Mouse (Mus musculus) liver, embryonic 11.5 days (tissue): ENCODE data around the gene Ak1. TPM values are rescaled to one million over a fixed set of nuclear protein-coding genes. Genes with fewer than 3 reads are reported as not detected.
A peak's percentile ranks its signal among the peaks of the same experiment; 100 is the strongest.

Experiments used
- ATAC-seq: fragments of 200-750 bp; cut with Nextera tagmentation; replicated peaks from 2 replicates; pipeline ENCODE4 v1.8.0; 2017; ENCODE audit warnings: moderate number of reproducible peaks, mild to moderate bottlenecking, moderate TSS enrichment, moderate library complexity; ENCODE audit not compliant: low FRiP score
- DNase-seq: peaks from one replicate; pipeline ENCODE4 v3.0.0-alpha.2; 2017; ENCODE audit warnings: low spot score
- H3K27ac ChIP-seq: fragments of 300-500 bp; sonication (generic); 2 replicates; pipeline ENCODE4 v1.5.1; 2014; ENCODE audit warnings: mild to moderate bottlenecking, low read depth, low read length, control low read depth
- H3K27me3 ChIP-seq: fragments of 300-500 bp; sonication (generic); replicated peaks from 2 replicates; pipeline ENCODE4 v1.6.1; 2014; ENCODE audit warnings: low read length, mixed read lengths; ENCODE audit not compliant: control insufficient read depth, insufficient read depth
- H3K36me3 ChIP-seq: fragments of 300-500 bp; sonication (generic); 2 replicates; pipeline ENCODE4 v1.6.1; 2014; ENCODE audit warnings: mild to moderate bottlenecking, low read length, moderate library complexity, mixed read lengths; ENCODE audit not compliant: control insufficient read depth, insufficient read depth
- H3K4me1 ChIP-seq: fragments of 300-500 bp; sonication (generic); replicated peaks from 2 replicates; pipeline ENCODE4 v1.6.1; 2014; ENCODE audit warnings: low read length, mixed read lengths; ENCODE audit not compliant: control insufficient read depth, insufficient read depth
- H3K4me2 ChIP-seq: fragments of 300-500 bp; sonication (generic); 2 replicates; pipeline ENCODE4 v1.6.1; 2014; ENCODE audit warnings: mild to moderate bottlenecking, control low read depth, moderate library complexity
- H3K4me3 ChIP-seq: fragments of 300-500 bp; sonication (generic); 2 replicates; pipeline ENCODE4 v1.5.1; 2014; ENCODE audit warnings: low read depth, low read length, control low read depth
- H3K9ac ChIP-seq: fragments of 300-500 bp; sonication (generic); 2 replicates; pipeline ENCODE4 v1.6.1; 2014; ENCODE audit warnings: low read depth, low read length, control low read depth
- H3K9me3 ChIP-seq: fragments of 300-500 bp; sonication (generic); 2 replicates; pipeline ENCODE4 v1.6.1; 2016; ENCODE audit warnings: low read length, inconsistent platforms, mixed read lengths; ENCODE audit not compliant: control insufficient read depth
- WGBS: fragments of 180-500 bp; shearing (Covaris S2); extraction: QIAGEN DNeasy Blood & Tissue Kit; methylation state at CpG from one replicate; pipeline ENCODE4 v1.1.7; 2014; 5-methylcytosine and 5-hydroxymethylcytosine counted together
- polyA plus RNA-seq: library from polyadenylated mRNA; unstranded; fragments of >200 nt; fragmentation: Nextera tagmentation; extraction: Ambion mirVana; gene quantifications from 2 replicates; pipeline ENCODE4 v1.2.1, GENCODE M21; 2014

Gene Ak1
- polyA plus RNA-seq, 1 experiment from 2014 or later: 8.3 TPM

GRCm38 (mm10) chr2:32647366-32647765 lies 25.8 kb downstream of the Ak1 start:
- H3K9ac ChIP-seq: 0 out of 2 replicates have a peak overlapping the region, but pooled peaks have one; percentile 5
- peaks cover 29% of the 10 kb centered on the region for H3K4me1 ChIP-seq
- peak overlapping the region; percentile 49 for H3K4me3 ChIP-seq
- WGBS: 76% methylated on average over 7 of the region's 7 CpGs
- H3K4me2 ChIP-seq: peak overlapping the region; percentile 59
- ATAC-seq (no peak), DNase-seq (no peak)
- H3K36me3 ChIP-seq: no peaks in the 10 kb centered on the region
- H3K9me3 ChIP-seq: no peaks in the 10 kb centered on the region
- no peaks in the 10 kb centered on the region for H3K27me3 ChIP-seq
- no peak overlapping the region for H3K27ac ChIP-seq

DNA sequence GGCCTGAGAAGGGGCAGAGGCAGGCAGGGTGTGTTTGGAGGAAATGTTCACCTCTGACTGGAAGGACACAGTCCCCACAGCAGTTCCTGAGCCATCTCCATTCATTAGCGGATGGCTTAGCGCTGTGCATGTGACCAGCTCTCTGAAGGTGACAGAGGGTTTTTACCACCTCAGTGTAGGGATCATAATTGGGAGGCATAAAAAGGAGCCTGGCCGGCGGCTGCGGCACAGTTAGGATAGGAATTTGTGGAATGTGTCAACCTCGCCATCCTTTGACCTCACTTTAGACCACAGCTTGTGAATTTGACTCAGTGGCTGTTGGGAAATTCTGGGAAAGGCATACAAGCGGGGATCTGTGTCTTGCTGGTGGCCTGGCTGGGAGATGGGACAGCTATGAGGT lies 32.2 kb downstream of the Ak1 start:
- Histone ChIP-seq H3K27me3 (no peaks in the 10 kb centered on the region), H3K4me2 (no peak overlapping the region), H3K4me1 (peaks cover 35% of the 10 kb centered on the region), H3K4me3 (no peak overlapping the region), H3K9ac (no peak overlapping the region), H3K27ac (peak overlapping the region; percentile 29; the same call in 1 of the 2 replicates), H3K9me3 (no peaks in the 10 kb centered on the region), H3K36me3 (no peaks in the 10 kb centered on the region)
- no peak for ATAC-seq
- WGBS: 50% methylated on average over 7 of the region's 7 CpGs
- no peak for DNase-seq

DNA sequence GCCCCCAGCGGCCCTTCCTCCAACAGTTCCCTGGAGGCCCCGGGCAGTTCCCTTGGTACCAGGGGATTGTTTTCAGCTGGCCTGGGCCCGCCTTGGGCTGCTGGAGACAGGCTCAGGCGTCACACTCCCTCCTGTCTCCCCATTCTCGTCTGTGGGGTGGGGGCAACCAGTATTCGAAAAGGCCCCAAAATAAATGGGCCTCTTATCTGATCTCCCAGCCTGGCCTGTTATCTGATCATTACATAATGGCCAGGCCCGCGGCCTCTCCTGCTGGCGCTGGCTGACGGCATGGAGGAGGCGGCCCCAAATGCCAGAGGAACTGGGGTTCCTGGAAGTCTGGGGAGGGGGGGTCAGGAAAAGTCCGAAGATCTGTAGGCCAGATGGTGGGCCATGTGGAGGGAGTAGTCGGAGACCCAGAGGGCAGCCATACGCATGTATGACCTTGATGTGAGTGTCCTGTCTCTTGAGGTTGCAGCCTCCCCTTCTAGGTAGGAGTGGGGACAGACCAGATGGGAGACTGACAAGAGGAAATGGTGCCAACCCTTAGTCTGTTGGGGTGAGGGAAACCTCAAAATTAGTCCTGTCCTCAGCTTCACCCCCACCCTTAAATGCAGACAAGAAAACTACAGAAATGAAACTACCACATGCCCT lies 33.3 kb downstream of the Ak1 start:
- DNase-seq (no peak), ATAC-seq (no peak)
- Histone ChIP-seq H3K27me3 (no peaks in the 10 kb centered on the region), H3K9me3 (no peaks in the 10 kb centered on the region), H3K27ac (peak overlapping the region; percentile 54; the same call in 1 of the 2 replicates), H3K9ac (no peak overlapping the region), H3K4me1 (peaks cover 42% of the 10 kb centered on the region), H3K36me3 (no peaks in the 10 kb centered on the region), H3K4me2 (no peak overlapping the region; the same call in 1 of the 2 replicates), H3K4me3 (no peak overlapping the region)
- 48% methylated on average over 14 of the region's 14 CpGs for WGBS

GRCm38 (mm10) chr2:32655394-32655744 lies 33.8 kb downstream of the Ak1 start:
- no peaks in the 10 kb centered on the region for H3K9me3 ChIP-seq
- H3K4me2 ChIP-seq: no peak overlapping the region; the same call in 1 of the 2 replicates
- no peak for DNase-seq
- peaks cover 46% of the 10 kb centered on the region for H3K4me1 ChIP-seq
- H3K27ac ChIP-seq: peak overlapping the region; percentile 54; the same call in 1 of the 2 replicates
- no peaks in the 10 kb centered on the region for H3K36me3 ChIP-seq
- H3K9ac ChIP-seq: no peak overlapping the region
- H3K27me3 ChIP-seq: no peaks in the 10 kb centered on the region
- WGBS: 78% methylated on average over 3 of the region's 3 CpGs
- no peak overlapping the region for H3K4me3 ChIP-seq
- ATAC-seq: no peak

DNA sequence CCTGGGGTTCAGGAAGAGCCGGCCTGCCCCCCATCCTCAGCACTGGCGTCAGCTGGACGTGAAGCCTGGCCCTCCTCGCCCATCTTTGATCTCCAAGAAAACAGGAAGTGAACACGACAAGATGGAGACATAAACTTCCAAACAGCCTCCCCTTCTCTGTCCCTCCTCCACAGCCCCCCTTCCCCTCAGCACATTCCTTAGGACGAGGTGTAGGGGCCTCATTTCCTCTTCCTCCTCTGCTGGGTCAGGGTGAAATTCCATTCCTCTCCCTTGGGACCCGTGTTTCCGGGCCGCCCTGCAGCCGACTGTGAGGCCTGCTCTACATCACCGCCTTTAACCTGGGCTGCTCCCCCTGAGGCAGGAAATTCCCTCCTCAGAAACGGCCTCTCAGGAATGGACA lies 34.3 kb downstream of the Ak1 start:
- no peak overlapping the region for H3K4me2 ChIP-seq
- H3K4me1 ChIP-seq: peaks cover 46% of the 10 kb centered on the region
- H3K9ac ChIP-seq: no peak overlapping the region
- no peaks in the 10 kb centered on the region for H3K9me3 ChIP-seq
- DNase-seq (no peak), ATAC-seq (no peak)
- peak overlapping the region; percentile 54; the same call in 1 of the 2 replicates for H3K27ac ChIP-seq
- 59% methylated on average over 12 of the region's 12 CpGs for WGBS
- no peak overlapping the region for H3K4me3 ChIP-seq
- H3K36me3 ChIP-seq: no peaks in the 10 kb centered on the region
- no peaks in the 10 kb centered on the region for H3K27me3 ChIP-seq

GRCm38 (mm10) chr2:32658873-32659272 lies 37.3 kb downstream of the Ak1 start:
- Histone ChIP-seq H3K27me3 (no peaks in the 10 kb centered on the region), H3K36me3 (no peaks in the 10 kb centered on the region), H3K9ac (peak overlapping the region; percentile 7), H3K4me1 (peaks cover 57% of the 10 kb centered on the region), H3K4me3 (no peak overlapping the region), H3K9me3 (no peaks in the 10 kb centered on the region), H3K27ac (peak overlapping the region; percentile 53), H3K4me2 (peak overlapping the region; percentile 21)
- peak; percentile 67 for ATAC-seq
- WGBS: 49% methylated on average over 2 of the region's 2 CpGs
- no peak for DNase-seq

- H3K36me3 ChIP-seq: no peaks in the 10 kb centered on the region
- peak overlapping the region; percentile 6; the same call in 1 of the 2 replicates for H3K27ac ChIP-seq
- no peaks in the 10 kb centered on the region for H3K27me3 ChIP-seq
- WGBS: 30% methylated on average over 7 of the region's 7 CpGs
- H3K9ac ChIP-seq: no peak overlapping the region
- DNase-seq (no peak), ATAC-seq (peak; percentile 49)
- H3K4me2 ChIP-seq: no peak overlapping the region
- H3K4me1 ChIP-seq: peaks cover 46% of the 10 kb centered on the region
- H3K4me3 ChIP-seq: no peak overlapping the region
- no peaks in the 10 kb centered on the region for H3K9me3 ChIP-seq
These were observed 40.0 kb downstream of the Ak1 start for GRCm38 (mm10) chr2:32661509-32662107.

DNA sequence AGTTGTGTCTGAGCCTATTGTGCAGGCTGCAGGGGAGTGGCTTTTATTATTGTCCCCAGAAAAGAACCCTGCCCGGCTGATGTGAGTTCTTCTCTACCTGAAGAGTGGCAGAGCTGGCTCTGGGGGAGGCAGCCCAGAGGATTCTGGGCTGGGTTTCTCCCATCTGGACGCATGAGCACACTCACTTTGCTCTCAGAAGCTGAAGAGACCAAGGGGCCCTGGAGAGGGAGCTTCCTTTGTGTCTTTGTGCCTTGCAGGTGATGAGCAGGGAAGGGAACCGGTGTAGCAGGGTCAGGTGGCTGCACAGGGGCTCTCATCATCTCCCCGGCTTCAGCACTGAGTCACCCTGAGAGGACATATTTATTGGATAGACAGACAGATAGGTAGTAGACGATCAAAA lies 40.7 kb downstream of the Ak1 start:
- H3K9me3 ChIP-seq: no peaks in the 10 kb centered on the region
- 64% methylated on average over 5 of the region's 5 CpGs for WGBS
- no peak overlapping the region for H3K4me2 ChIP-seq
- H3K4me3 ChIP-seq: no peak overlapping the region
- no peaks in the 10 kb centered on the region for H3K27me3 ChIP-seq
- DNase-seq (no peak), ATAC-seq (no peak)
- H3K36me3 ChIP-seq: no peaks in the 10 kb centered on the region
- H3K9ac ChIP-seq: no peak overlapping the region
- peaks cover 46% of the 10 kb centered on the region for H3K4me1 ChIP-seq
- peak overlapping the region; percentile 6; the same call in 1 of the 2 replicates for H3K27ac ChIP-seq

DNA sequence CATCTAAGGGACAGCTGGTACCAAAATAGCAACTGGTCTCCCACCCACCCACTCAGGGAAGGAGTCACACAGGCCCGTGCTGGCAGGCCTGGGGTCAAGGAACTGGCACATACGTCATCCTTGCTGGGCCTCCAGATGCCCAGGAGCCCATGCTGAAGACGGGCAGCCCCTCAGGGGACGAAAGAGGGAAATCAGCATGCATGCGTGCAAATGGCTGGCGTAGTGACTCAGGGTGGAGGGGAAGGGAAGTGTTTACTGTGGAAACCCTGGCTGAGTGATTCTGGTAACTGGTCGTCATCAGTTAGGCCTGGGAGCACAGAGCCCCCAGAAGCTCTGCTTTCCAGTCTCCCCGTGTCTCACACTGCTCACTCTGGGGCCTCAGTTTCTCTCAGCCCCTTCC lies 43.8 kb downstream of the Ak1 start:
- H3K27me3 ChIP-seq: no peaks in the 10 kb centered on the region
- H3K36me3 ChIP-seq: no peaks in the 10 kb centered on the region
- DNase-seq: no peak
- H3K4me1 ChIP-seq: peaks cover 35% of the 10 kb centered on the region
- no peak overlapping the region for H3K4me2 ChIP-seq
- ATAC-seq: no peak
- no peaks in the 10 kb centered on the region for H3K9me3 ChIP-seq
- no peak overlapping the region for H3K27ac ChIP-seq
- 66% methylated on average over 8 of the region's 8 CpGs for WGBS
- H3K9ac ChIP-seq: no peak overlapping the region
- no peak overlapping the region for H3K4me3 ChIP-seq
